Mouse (Mus musculus): ENCODE data around the gene Ambra1.

GRCm38 (mm10) chr2:91920130-91920529, 190.2 kb downstream of the Ambra1 start:
- TF ChIP-seq CTCF (conservative IDR thresholded peaks at IDR 0.05 in 1 of 2, IDR thresholded peaks at IDR 0.05 in 1 of 2; ENCODE audit: low read depth in 2 of 2, low read length in 2 of 2) (no peak), EP300 (IDR thresholded peaks at IDR 0.05; ENCODE audit: low read length) (no peak), POLR2A (IDR thresholded peaks at IDR 0.05; ENCODE audit: low read depth, low read length) (no peak), MAX (IDR thresholded peaks at IDR 0.05; ENCODE audit: low read length) (no peak), MXI1 (IDR thresholded peaks at IDR 0.05; ENCODE audit: low read depth, low read length) (no peak), MYC (IDR thresholded peaks at IDR 0.05; ENCODE audit: low read depth, low read length) (no peak)
